Mouse (Mus musculus): ENCODE data around the gene Pparg. TPM values are rescaled to one million over a fixed set of nuclear protein-coding genes. Genes with fewer than 3 reads are reported as not detected.

The Pparg gene
- total and polyA plus RNA-seq, 3 experiments = not detected

DNA sequence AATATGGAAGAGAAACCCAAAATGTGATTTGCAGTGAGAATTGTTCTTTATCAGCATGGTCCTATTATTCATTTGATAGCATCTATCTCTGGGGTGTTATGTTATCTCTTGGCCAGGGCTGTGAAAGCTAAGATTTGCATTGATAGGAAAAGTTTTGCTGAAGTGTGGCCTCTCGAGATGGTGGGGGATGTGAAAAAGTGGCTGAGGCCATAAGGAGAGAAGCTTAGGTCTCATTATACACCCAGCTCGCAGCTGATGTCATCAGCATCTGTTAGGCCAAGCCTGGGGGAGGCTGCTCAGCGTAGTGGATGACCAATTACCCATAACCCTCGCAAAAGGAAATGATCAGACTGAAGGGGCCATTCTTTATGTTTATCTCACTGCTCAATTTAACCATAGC lies 105.1 kb downstream of the Pparg start (continued):
- TF ChIP-seq JUN (IDR thresholded peaks at IDR 0.05; ENCODE audit: insufficient read depth, low read depth, low read length) (peak; percentile 55; the same call in 1 of the 2 replicates), EP300 (IDR thresholded peaks at IDR 0.05; ENCODE audit: low read length) (peak; percentile 64), UBTF (IDR thresholded peaks at IDR 0.05; ENCODE audit: low read depth, low read length) (no peak), TCF12 (IDR thresholded peaks at IDR 0.05; ENCODE audit: low read depth, low read length) (peak; percentile 50; the same call in 1 of the 2 replicates), IRF4 (IDR thresholded peaks at IDR 0.05; ENCODE audit: low read depth, low read length) (peak; percentile 52; the same call in 1 of the 2 replicates), USF1 (IDR thresholded peaks at IDR 0.05; ENCODE audit: low read depth, low read length) (no peak), ZKSCAN1 (IDR thresholded peaks at IDR 0.05; ENCODE audit: borderline replicate concordance, low read depth, low read length) (no peak), PAX5 (IDR thresholded peaks at IDR 0.05; ENCODE audit: low read length) (no peak), MEF2A (IDR thresholded peaks at IDR 0.05; ENCODE audit: borderline replicate concordance, low read depth, low read length) (no peak; the same call in 1 of the 2 replicates), RAD21 (IDR thresholded peaks at IDR 0.05; ENCODE audit: low read depth, low read length) (no peak; the same call in 1 of the 2 replicates), POLR2A (IDR thresholded peaks at IDR 0.05; ENCODE audit: low read depth, low read length) (no peak), MAX (IDR thresholded peaks at IDR 0.05; ENCODE audit: low read length) (no peak; the same call in 1 of the 2 replicates), MXI1 (IDR thresholded peaks at IDR 0.05; ENCODE audit: low read depth, low read length) (0 out of 2 replicates have a peak, but pooled peaks have one; percentile 19), ZMIZ1 (IDR thresholded peaks at IDR 0.05; ENCODE audit: low read depth, low read length) (no peak), NELFE (IDR thresholded peaks at IDR 0.05; ENCODE audit: low read depth, low read length) (no peak), MYC (IDR thresholded peaks at IDR 0.05; ENCODE audit: low read depth, low read length) (0 out of 2 replicates have a peak, but pooled peaks have one; percentile 23)

- in situ Hi-C loops (cut with MboI; ENCODE audit: low pct_ligation_motif_present, low pct_unique_long_range_greater_than_20kb, low sequenced_read_pairs) (no loop called here), dilution Hi-C loops (cut with MboI; ENCODE audit: extremely low pct_ligation_motif_present, extremely low pct_unique_long_range_greater_than_20kb, low sequenced_read_pairs) (no loop called here)
- DNase-seq (ENCODE audit: extremely low read depth) = no peak
- no peak for TF ChIP-seq BHLHE40 (IDR thresholded peaks at IDR 0.05; ENCODE audit: low read depth, low read length)
- no peak for TF ChIP-seq GABPA (IDR thresholded peaks at IDR 0.05; ENCODE audit: insufficient replicate concordance, low read depth, low read length)
- TF ChIP-seq CHD1 (IDR thresholded peaks at IDR 0.05; ENCODE audit: low read depth, low read length) = no peak
- no peak for TF ChIP-seq ZKSCAN1 (IDR thresholded peaks at IDR 0.05; ENCODE audit: borderline replicate concordance, low read depth, low read length)
- TF ChIP-seq ZMIZ1 (IDR thresholded peaks at IDR 0.05; ENCODE audit: low read depth, low read length) = no peak
- TF ChIP-seq ZNF384 (IDR thresholded peaks at IDR 0.05; ENCODE audit: low read depth, low read length) = no peak
- no peak for TF ChIP-seq MXI1 (IDR thresholded peaks at IDR 0.05; ENCODE audit: low read depth, low read length)
- no peak for TF ChIP-seq KAT2A (IDR thresholded peaks at IDR 0.05; ENCODE audit: insufficient replicate concordance, low read length)
- TF ChIP-seq RCOR1 (conservative IDR thresholded peaks at IDR 0.05; ENCODE audit: low read depth, low read length) = no peak
- no peaks in the 10 kb centered on the region for H3K27me3 ChIP-seq (replicated peaks)
- H3K4me1 ChIP-seq (ENCODE audit: control insufficient read depth in 1 of 2, insufficient read depth in 2 of 2) = peaks cover 10 to 59% of the 10 kb centered on the region in 2 experiments; a peak in 3 of 4 replicates
- no peaks in the 10 kb centered on the region for H3K79me2 ChIP-seq (replicated peaks; ENCODE audit: control insufficient read depth, extremely low read depth, insufficient read depth, poor library complexity, severe bottlenecking)
- H3K9me3 ChIP-seq (replicated peaks; ENCODE audit: low read length) = no peaks in the 10 kb centered on the region
- no peak overlapping the region for H3K4me3 ChIP-seq (replicated peaks in 1 of 3; ENCODE audit: low read depth in 2 of 3, low read length in 2 of 3, poor library complexity in 1 of 3)
- H3K4me2 ChIP-seq (ENCODE audit: insufficient read depth, low read depth, poor library complexity, severe bottlenecking) = no peak overlapping the region
- no peaks in the 10 kb centered on the region for H3K36me3 ChIP-seq (replicated peaks in 1 of 2; ENCODE audit: control insufficient read depth in 1 of 2, insufficient read depth in 1 of 2, low read length in 1 of 2)
- no peak overlapping the region for H3K27ac ChIP-seq (ENCODE audit: insufficient read depth, low read depth)
- H3K9ac ChIP-seq (ENCODE audit: insufficient read depth, low read depth) = no peak overlapping the region
Observed at GRCm38 (mm10) chr6:115466601-115467000, 105.8 kb downstream of the Pparg start.
